Mouse (Mus musculus) left cerebral cortex, adult 2 months (tissue): ENCODE data around the gene Spcs3. TPM values are rescaled to one million over a fixed set of nuclear protein-coding genes. Genes with fewer than 3 reads are reported as not detected.

Experiments
- DNase-seq, 2 experiments: peaks; one replicate each; pipeline ENCODE4 v3.0.0; 2021 to 2022; ENCODE audit warnings: low spot score in 2 of 2, mixed read lengths in 1 of 2; ENCODE audit errors: extremely low spot score in 1 of 2
- H3K27ac ChIP-seq: fragments of 200-600 bp; 2 replicates; pipeline ENCODE4 v1.8.1; 2022
- H3K4me3 ChIP-seq: fragments of 200-600 bp; 2 replicates; pipeline ENCODE4 v1.8.1; 2022
- CTCF ChIP-seq: fragments of 200-600 bp; IDR thresholded peaks from 2 replicates; pipeline ENCODE4 v1.8.1; 2022; ENCODE audit warnings: antibody characterized with exemption, mild to moderate bottlenecking, moderate library complexity
- intact Hi-C: fragments of 180-260 bp; cut with DNase I; formaldehyde crosslinking; loops from one replicate; pipeline ENCODE4 v1.15.1; 2025
- total RNA-seq, 2 experiments: library from RNA; stranded (reverse); gene quantifications; 2 replicates each; pipeline ENCODE4 v1.2.3; 2021

The Spcs3 gene
- total RNA-seq, 2 experiments from 2014 or later: 65.5 to 70.2 TPM

GRCm38 (mm10) chr8:54507428-54508095 is 22.2 kb downstream of the Spcs3 start:
- peak overlapping the region; percentile 28; the same call in 1 of the 2 replicates for H3K4me3 ChIP-seq
- H3K27ac ChIP-seq: no peak overlapping the region
- intact Hi-C loops: loop anchor here (1.0 to 10.0 kb wide), 3 partner anchors 153 to 317 kb away; no protein-coding TSS in a partner anchor

DNA sequence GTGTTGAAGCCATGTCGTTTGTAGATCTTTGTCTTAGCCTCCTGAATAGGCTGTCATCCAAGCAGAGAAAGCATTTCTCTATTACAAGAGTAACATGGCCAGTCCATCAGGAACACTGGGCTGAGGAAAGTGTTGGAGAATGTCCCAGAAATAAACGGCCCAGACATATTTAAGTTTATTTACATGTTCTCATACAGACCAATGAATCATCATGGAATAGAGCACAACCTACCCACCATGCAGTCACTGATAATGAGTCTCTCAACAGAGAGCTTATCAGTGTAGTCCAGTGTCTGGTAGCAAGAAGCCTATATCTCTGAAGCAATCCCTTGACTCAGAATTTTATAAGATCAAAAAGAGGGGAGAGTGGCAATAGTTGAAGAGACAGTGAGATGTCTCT is 24.7 kb downstream of the Spcs3 start:
- intact Hi-C loops: loop anchor here (5.0 to 10.0 kb wide), 2 partner anchors 217 to 320 kb away; no protein-coding TSS in a partner anchor
- Histone ChIP-seq H3K4me3 (no peak overlapping the region), H3K27ac (no peak overlapping the region)
- no peak for TF ChIP-seq CTCF
- no peak for DNase-seq

More at GRCm38 (mm10) chr8:54507428-54508095, 22.2 kb downstream of the Spcs3 start:
- peak; percentile 84 to 86 for DNase-seq
- peak; percentile 91 for TF ChIP-seq CTCF

DNA sequence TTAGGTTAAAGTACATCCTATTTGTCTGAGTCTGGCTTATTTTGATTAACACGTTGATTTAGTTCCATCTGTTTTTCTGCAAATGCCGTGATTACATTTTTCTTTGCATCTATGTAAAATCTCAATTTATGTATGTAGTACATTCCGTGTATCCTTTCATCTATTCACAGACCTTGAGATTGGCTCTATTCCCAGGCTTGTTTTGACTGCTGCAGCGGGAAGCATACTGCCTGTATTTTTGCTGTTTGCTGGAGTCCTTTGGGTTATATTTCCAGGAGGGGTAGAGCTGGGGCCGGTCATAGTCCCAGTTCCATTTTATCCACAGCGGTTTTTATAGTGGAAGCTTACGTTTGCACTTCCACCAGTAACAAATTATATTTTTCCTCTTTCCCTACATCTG is 26.7 kb downstream of the Spcs3 start:
- intact Hi-C loops: loop anchor here (10.0 kb wide), 1 partner anchor 322 kb away; no protein-coding TSS in a partner anchor
- no peak for TF ChIP-seq CTCF
- no peak for DNase-seq
- Histone ChIP-seq H3K27ac (no peak overlapping the region), H3K4me3 (no peak overlapping the region)

- DNase-seq: no peak
- H3K27ac ChIP-seq: peak overlapping the region; percentile 53; the same call in 1 of the 2 replicates
- TF ChIP-seq CTCF: no peak
- no peak overlapping the region for H3K4me3 ChIP-seq
- intact Hi-C loops: loop anchor here (1.0 to 5.0 kb wide), 5 partner anchors 417 to 887 kb away; partner anchors contain the start of gene Vegfc
Observed at GRCm38 (mm10) chr8:54493915-54494314, 35.9 kb downstream of the Spcs3 start.

DNA sequence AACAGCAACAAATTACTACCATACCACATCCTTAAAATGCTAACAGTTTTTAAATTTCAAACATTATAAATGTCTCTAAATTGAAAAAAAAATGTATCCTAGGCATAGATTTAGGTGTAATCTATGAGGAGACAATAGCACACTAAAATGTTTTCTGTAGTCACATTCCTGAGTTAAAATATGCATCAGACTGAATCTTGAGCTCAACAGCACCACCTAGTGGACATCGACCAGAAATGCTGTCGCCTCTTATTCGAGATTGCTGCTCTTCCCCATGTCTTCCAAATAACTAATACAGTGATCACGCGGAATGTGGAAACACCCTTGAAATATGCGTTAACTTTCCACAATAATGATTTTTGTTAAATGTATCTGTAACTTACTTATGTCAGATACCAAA is 36.7 kb downstream of the Spcs3 start:
- peak; percentile 92 for TF ChIP-seq CTCF
- Histone ChIP-seq H3K4me3 (no peak overlapping the region), H3K27ac (peak overlapping the region; percentile 53; the same call in 1 of the 2 replicates)
- intact Hi-C loops: loop anchor here (1.0 to 5.0 kb wide), 5 partner anchors 416 to 886 kb away; partner anchors contain the start of gene Vegfc
- DNase-seq: peak; percentile 53 to 60

- DNase-seq: no peak
- TF ChIP-seq CTCF: no peak
- Histone ChIP-seq H3K27ac (no peak overlapping the region), H3K4me3 (no peak overlapping the region)
- intact Hi-C loops: loop anchor here (5.0 kb wide), 4 partner anchors 415 to 885 kb away; partner anchors contain the start of gene Vegfc
Observed at GRCm38 (mm10) chr8:54491934-54492333, 37.9 kb downstream of the Spcs3 start.

DNA sequence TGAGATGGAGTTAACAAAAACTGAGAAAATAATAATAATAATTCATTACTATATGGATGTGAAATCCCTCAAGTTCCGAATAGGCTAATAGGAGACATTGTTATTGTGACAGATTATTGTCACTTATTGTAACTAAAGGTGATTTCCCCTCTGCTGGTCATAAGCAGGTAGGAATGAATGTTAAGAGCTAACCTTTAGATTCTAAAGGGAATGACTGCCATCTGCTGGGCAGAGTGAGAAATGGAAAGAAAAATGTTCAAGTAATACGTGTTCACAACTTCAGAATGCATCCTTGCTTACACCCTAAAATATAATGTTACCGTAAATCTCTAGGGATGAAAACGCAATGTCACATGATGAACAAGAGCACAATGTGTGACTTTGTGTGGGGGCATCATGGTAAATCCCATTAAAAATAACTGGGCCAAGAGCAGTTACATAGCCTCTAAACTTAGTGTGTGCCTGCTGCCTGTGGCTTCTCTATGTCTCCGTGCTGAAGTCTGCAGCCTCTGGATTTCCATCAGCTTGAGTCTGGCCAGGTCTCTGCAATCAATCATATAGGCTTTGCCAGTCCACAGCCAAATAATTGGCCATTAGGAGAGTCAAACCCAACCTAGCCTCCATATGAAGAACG is 38.6 kb downstream of the Spcs3 start:
- intact Hi-C loops: loop anchor here (5.0 kb wide), 4 partner anchors 414 to 884 kb away; partner anchors contain the start of gene Vegfc
- peak; percentile 88 for TF ChIP-seq CTCF

GRCm38 (mm10) chr8:54488437-54488836 is 41.4 kb downstream of the Spcs3 start:
- Histone ChIP-seq H3K27ac (no peak overlapping the region), H3K4me3 (no peak overlapping the region)
- intact Hi-C loops: loop anchor here (5.0 kb wide), 1 partner anchor 301 kb away; no protein-coding TSS in a partner anchor

More for the DNA sequence above, 38.6 kb downstream of the Spcs3 start:
- peak; percentile 34 to 40 for DNase-seq
- Histone ChIP-seq H3K4me3 (no peak overlapping the region), H3K27ac (no peak overlapping the region)

GRCm38 (mm10) chr8:54486555-54487273 is 43.1 kb downstream of the Spcs3 start:
- no peak for DNase-seq
- peak overlapping the region; percentile 32 for H3K4me3 ChIP-seq
- H3K27ac ChIP-seq: peak overlapping the region; percentile 29; the same call in 1 of the 2 replicates
- intact Hi-C loops: loop anchor here (5.0 kb wide), 1 partner anchor 299 kb away; no protein-coding TSS in a partner anchor
- no peak for TF ChIP-seq CTCF

More at GRCm38 (mm10) chr8:54488437-54488836, 41.4 kb downstream of the Spcs3 start:
- no peak for TF ChIP-seq CTCF
- DNase-seq: no peak

Other genes starting within 250 kb of the Spcs3 start
- gene Asb5, start 418 bp downstream of the Spcs3 start, total RNA-seq: 1 to 10 TPM; 1.9 to 2.0 TPM
- not detected for gene Spata4, start 70.8 kb upstream of the Spcs3 start, total RNA-seq